Mouse (Mus musculus) heart, postnatal 4 days (tissue): ENCODE data around the gene Naa16. TPM values are rescaled to one million over a fixed set of nuclear protein-coding genes. Genes with fewer than 3 reads are reported as not detected.

ENCODE experiments used
- total RNA-seq, 2 experiments: library from RNA; stranded (reverse); gene quantifications; 2 replicates each; pipeline ENCODE4 v1.2.3; 2021

Gene Naa16
- total RNA-seq, 2 experiments from 2014 or later, result 14.9 to 15.0 TPM

Other genes starting within 250 kb of the Naa16 start
- gene Zfp957, start 143.4 kb downstream of the Naa16 start, total RNA-seq, result not detected
- 10 to 100 TPM; 26.6 to 29.1 TPM for gene Rgcc, start 89.1 kb downstream of the Naa16 start, total RNA-seq
- 1 to 10 TPM; 4.2 to 4.8 TPM for gene Mtrf1, start 7.0 kb upstream of the Naa16 start, total RNA-seq
- gene Kbtbd7, start 35.7 kb upstream of the Naa16 start, total RNA-seq, result 10 to 100 TPM; 11.0 to 11.1 TPM
- 1 to 10 TPM in 1 of 2 experiments, under 1 TPM in 1; 0.95 to 1.5 TPM for gene Kbtbd6, start 61.1 kb upstream of the Naa16 start, total RNA-seq
- 10 to 100 TPM; 20.3 to 22.5 TPM for gene Elf1, start 90.4 kb upstream of the Naa16 start, total RNA-seq
- 10 to 100 TPM; 24.7 to 25.8 TPM for gene Wbp4, start 90.7 kb upstream of the Naa16 start, total RNA-seq
- gene Sugt1, start 196.9 kb upstream of the Naa16 start, total RNA-seq, result 100 to 1,000 TPM in 1 of 2 experiments, 10 to 100 TPM in 1; 99.3 to 107 TPM